Mouse (Mus musculus): Measurements from ENCODE around the gene Rabep1. TPM values are rescaled to one million over a fixed set of nuclear protein-coding genes. Genes with fewer than 3 reads are reported as not detected.

The Rabep1 gene
- polyA plus RNA-seq, 1 experiment from 2014 or later: 48.6 TPM

DNA sequence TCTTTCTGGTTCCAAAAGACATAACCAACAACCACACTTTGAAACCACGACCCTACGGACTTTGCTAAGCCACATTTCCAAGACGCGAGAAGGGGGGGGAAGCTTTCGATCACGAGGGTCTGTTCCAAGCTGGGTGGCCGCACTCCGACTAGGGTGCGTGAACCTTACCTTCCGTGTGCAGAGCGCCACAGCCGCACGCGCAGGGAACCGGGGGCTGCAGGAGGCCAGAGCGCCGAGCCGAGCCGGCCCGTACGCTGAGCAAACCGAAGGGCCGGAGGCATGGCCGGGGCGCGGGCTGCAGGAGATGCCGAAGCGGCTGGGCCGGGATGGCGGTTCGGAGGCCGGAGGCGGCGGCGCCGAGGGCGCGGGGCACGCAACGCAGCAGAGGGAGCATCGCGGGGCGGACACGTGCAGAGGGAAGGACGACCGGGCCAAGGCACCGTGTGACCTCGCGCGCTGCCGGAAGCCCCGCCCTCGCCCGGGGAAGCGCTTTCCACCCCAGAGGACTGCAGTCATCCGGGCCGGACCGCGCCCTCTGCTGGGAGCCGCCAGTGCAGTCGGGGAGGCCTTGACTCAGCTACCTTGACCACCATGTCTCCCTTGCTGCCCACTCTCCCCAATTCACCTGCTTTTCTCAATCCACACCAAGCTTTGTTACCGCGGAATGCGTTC, 138.1 kb downstream of the Rabep1 start, which contains the start of gene C1qbp:
C1qbp (minus strand) TSS at position 470 of the 672 bp plus-strand sequence.
- Histone ChIP-seq H3K4me2 (replicated peaks; ENCODE audit: low read depth, low read length) (peak within 1 kb of the TSS; percentile 63), H3K4me3 (ENCODE audit: low read depth, low read length) (peak within 1 kb of the TSS; percentile 71), H3K27me3 (ENCODE audit: control insufficient read depth, insufficient read depth, low read length) (no peaks in the 10 kb centered on the region), H3K9me3 (ENCODE audit: control insufficient read depth, low read length) (no peaks in the 10 kb centered on the region), H3K9ac (ENCODE audit: low read depth, low read length) (peak within 1 kb of the TSS; percentile 68), H3K36me3 (ENCODE audit: control insufficient read depth, insufficient read depth, low read length) (peaks cover 14% of the 10 kb centered on the region), H3K4me1 (replicated peaks; ENCODE audit: control insufficient read depth, insufficient read depth, low read length) (no peaks in the 10 kb centered on the region; the same call in 1 of the 2 replicates), H3K27ac (ENCODE audit: low read depth, low read length) (0 out of 2 replicates have a peak within 1 kb of the TSS, but pooled peaks have one; percentile 3)
- peak; percentile 96 for ATAC-seq (ENCODE audit: low FRiP score)
- DNase-seq (ENCODE audit: low spot score): peak; percentile 95
- WGBS: under 1% methylated on average over 56 of the region's 64 CpGs

Other genes with a start within 250 kb of the Rabep1 start
- not detected in 2 replicates for gene 4930544D05Rik, start 228.9 kb upstream of the Rabep1 start, polyA plus RNA-seq (2014; fragmentation: Nextera tagmentation; extraction: Ambion mirVana)
- not detected in 2 replicates for gene Chrne, start 225.6 kb upstream of the Rabep1 start, polyA plus RNA-seq (2014; fragmentation: Nextera tagmentation; extraction: Ambion mirVana)
- gene Gp1ba, start 205.7 kb upstream of the Rabep1 start, polyA plus RNA-seq (2014; fragmentation: Nextera tagmentation; extraction: Ambion mirVana): 0.64 and 1.2 TPM in 2 replicates
- 86.6 and 94.3 TPM in 2 replicates for gene Rnf167, start 197.5 kb upstream of the Rabep1 start, polyA plus RNA-seq (2014; fragmentation: Nextera tagmentation; extraction: Ambion mirVana)
- 138 and 145 TPM in 2 replicates for gene Slc25a11, start 197.3 kb upstream of the Rabep1 start, polyA plus RNA-seq (2014; fragmentation: Nextera tagmentation; extraction: Ambion mirVana)
- gene Pfn1, start 190.1 kb upstream of the Rabep1 start, polyA plus RNA-seq (2014; fragmentation: Nextera tagmentation; extraction: Ambion mirVana): 1,409 and 1,523 TPM in 2 replicates
- 23.2 and 26.2 TPM in 2 replicates for gene Eno3, start 187.6 kb upstream of the Rabep1 start, polyA plus RNA-seq (2014; fragmentation: Nextera tagmentation; extraction: Ambion mirVana)
- 151 and 176 TPM in 2 replicates for gene Spag7, start 175.4 kb upstream of the Rabep1 start, polyA plus RNA-seq (2014; fragmentation: Nextera tagmentation; extraction: Ambion mirVana)
- gene Camta2, start 156.7 kb upstream of the Rabep1 start, polyA plus RNA-seq (2014; fragmentation: Nextera tagmentation; extraction: Ambion mirVana): 8.2 and 9.2 TPM in 2 replicates
- 0.63 and 1.9 TPM in 2 replicates for gene Inca1, start 144.6 kb upstream of the Rabep1 start, polyA plus RNA-seq (2014; fragmentation: Nextera tagmentation; extraction: Ambion mirVana)
- gene Kif1c, start 144.2 kb upstream of the Rabep1 start, polyA plus RNA-seq (2014; fragmentation: Nextera tagmentation; extraction: Ambion mirVana): 5.9 and 6.0 TPM in 2 replicates
- gene Zfp3, start 80.6 kb upstream of the Rabep1 start, polyA plus RNA-seq (2014; fragmentation: Nextera tagmentation; extraction: Ambion mirVana): 9.0 and 11.1 TPM in 2 replicates
- 0.22 TPM in 1 of 2 replicates, not detected in the other for gene Scimp, start 32.2 kb upstream of the Rabep1 start, polyA plus RNA-seq (2014; fragmentation: Nextera tagmentation; extraction: Ambion mirVana)
- 169 and 172 TPM in 2 replicates for gene Nup88, start 125.2 kb downstream of the Rabep1 start, polyA plus RNA-seq (2014; fragmentation: Nextera tagmentation; extraction: Ambion mirVana)
- 73.8 and 77.4 TPM in 2 replicates for gene Rpain, start 125.4 kb downstream of the Rabep1 start, polyA plus RNA-seq (2014; fragmentation: Nextera tagmentation; extraction: Ambion mirVana)
- 220 and 232 TPM in 2 replicates for gene C1qbp, start 138.2 kb downstream of the Rabep1 start, polyA plus RNA-seq (2014; fragmentation: Nextera tagmentation; extraction: Ambion mirVana)
- 17.8 and 19.3 TPM in 2 replicates for gene Dhx33, start 159.7 kb downstream of the Rabep1 start, polyA plus RNA-seq (2014; fragmentation: Nextera tagmentation; extraction: Ambion mirVana)
- 47.0 and 49.1 TPM in 2 replicates for gene Mis12, start 174.8 kb downstream of the Rabep1 start, polyA plus RNA-seq (2014; fragmentation: Nextera tagmentation; extraction: Ambion mirVana)
- gene Derl2, start 175.1 kb downstream of the Rabep1 start, polyA plus RNA-seq (2014; fragmentation: Nextera tagmentation; extraction: Ambion mirVana): 43.5 and 47.5 TPM in 2 replicates
- gene 6330403K07Rik, start 188.7 kb downstream of the Rabep1 start, polyA plus RNA-seq (2014; fragmentation: Nextera tagmentation; extraction: Ambion mirVana): 122 and 146 TPM in 2 replicates